29 mouse cellular contexts compared by ENCODE assay signal in genomic region chr4:123995815-123996214, GRCm38 (mm10).
DNase-seq lines count a peak whose midpoint lies in the region; ATAC-seq and TF ChIP-seq lines count a peak whose summit lies in the region.
"Had no signal": no experiment of that assay in that cellular context is flagged by ENCODE, and none has a peak within 500 bp of the region (broad histone marks: within the 10 kb centered on the region; RNA-seq: fewer than 3 reads in every experiment).

No protein-coding gene starts in this region.

- no peaks in the 10 kb centered on the region for H3K79me2 ChIP-seq in heart, adult 2 months (replicated peaks; ENCODE audit: control insufficient read depth, insufficient read depth, low read length)

- intact Hi-C loops in heart, adult 2 months (cut with DNase I) = no loop called here

- DNase-seq in lung, postnatal 0 days (ENCODE audit: low spot score) = peak; percentile 53
- DNase-seq in lung, postnatal 4 days = no peak
- DNase-seq in lung, postnatal 36 days = peak; percentile 40
- DNase-seq in splenic B cell, adult 2 months (ENCODE audit: low read depth, low spot score) = peak; percentile 5
- no peak for DNase-seq in heart, adult 2 months
- DNase-seq in cerebellum, adult 2 months = no peak
- no peak for DNase-seq in gastrocnemius, adult 8-10 months (ENCODE audit: low spot score in 2 of 2)
- DNase-seq: adrenal gland, adult 2 months; cerebellum, adult 18-20 months; cerebellum, postnatal 25 days; embryo, embryonic 11 days; gastrocnemius, postnatal 10 days; heart, adult 11 months; heart, postnatal 10 days; kidney, adult 18-20 months; kidney, postnatal 10 days; thymus, postnatal 25 days had no signal

- ATAC-seq in lung, postnatal 0 days = peak; percentile 53
- ATAC-seq: forebrain, embryonic 14.5 days; inflammation-experienced regulatory T-cells, adult 6 months; liver, embryonic 12.5 days; midbrain, embryonic 16.5 days; Patski had no signal

- TF ChIP-seq CTCF in lung, postnatal 0 days (IDR thresholded peaks at IDR 0.05) = no peak
- no peak for TF ChIP-seq CTCF in bone marrow macrophage, adult 2 months (IDR thresholded peaks at IDR 0.05; ENCODE audit: low read depth, low read length)
- no peak for TF ChIP-seq CTCF in heart, adult 2 months (IDR thresholded peaks at IDR 0.05)
- TF ChIP-seq CTCF in cerebellum, adult 2 months (IDR thresholded peaks at IDR 0.05; ENCODE audit: borderline replicate concordance, insufficient read depth, low read depth, low read length) = no peak

- H3K9me3 ChIP-seq in lung, postnatal 0 days (ENCODE audit: low read length) = no peaks in the 10 kb centered on the region
- H3K9me3 ChIP-seq: embryonic facial prominence, embryonic 15.5 days; hindbrain, embryonic 13.5 days; neural tube, embryonic 13.5 days had no signal

- no peaks in the 10 kb centered on the region for H3K36me3 ChIP-seq in lung, postnatal 0 days (ENCODE audit: insufficient read depth, low read length)
- no peaks in the 10 kb centered on the region for H3K36me3 ChIP-seq in splenic B cell, adult 2 months (ENCODE audit: control insufficient read depth, insufficient read depth, low read length, poor library complexity, severe bottlenecking)
- H3K36me3 ChIP-seq in heart, adult 2 months (ENCODE audit: control insufficient read depth, insufficient read depth, low read length) = no peaks in the 10 kb centered on the region
- H3K36me3 ChIP-seq: embryonic facial prominence, embryonic 15.5 days; heart, embryonic 12.5 days; hindbrain, embryonic 13.5 days; liver, embryonic 12.5 days; midbrain, embryonic 10.5 days; neural tube, embryonic 13.5 days had no signal

- H3K27ac ChIP-seq in lung, postnatal 0 days (ENCODE audit: low read length) = no peak overlapping the region
- H3K27ac ChIP-seq in bone marrow macrophage, adult 2 months (ENCODE audit: insufficient read depth, low read depth, low read length) = peak overlapping the region; percentile 6; the same call in 1 of the 2 replicates
- no peak overlapping the region for H3K27ac ChIP-seq in heart, adult 2 months
- H3K27ac ChIP-seq in cerebellum, adult 2 months (ENCODE audit: insufficient read depth, low read length) = no peak overlapping the region
- H3K27ac ChIP-seq: embryonic facial prominence, embryonic 15.5 days; hindbrain, embryonic 13.5 days; liver, embryonic 12.5 days; midbrain, embryonic 10.5 days; neural tube, embryonic 13.5 days had no signal

- no peak overlapping the region for H3K4me2 ChIP-seq in lung, postnatal 0 days (replicated peaks; ENCODE audit: low read depth, low read length)
- H3K4me2 ChIP-seq: embryonic facial prominence, embryonic 15.5 days; heart, embryonic 12.5 days; hindbrain, embryonic 13.5 days; liver, embryonic 12.5 days; neural tube, embryonic 13.5 days had no signal

- H3K4me1 ChIP-seq in lung, postnatal 0 days (ENCODE audit: insufficient read depth, low read depth, low read length) = no peaks in the 10 kb centered on the region
- peaks cover 10% of the 10 kb centered on the region for H3K4me1 ChIP-seq in bone marrow macrophage, adult 2 months (ENCODE audit: control insufficient read depth, insufficient read depth, low read length)
- H3K4me1 ChIP-seq in heart, adult 2 months (ENCODE audit: control insufficient read depth, insufficient read depth, low read length) = no peaks in the 10 kb centered on the region
- no peaks in the 10 kb centered on the region; the same call in 1 of the 2 replicates for H3K4me1 ChIP-seq in cerebellum, adult 2 months (ENCODE audit: control insufficient read depth, insufficient read depth, low read length)
- H3K4me1 ChIP-seq: liver, embryonic 12.5 days had no signal

- H3K27me3 ChIP-seq in lung, postnatal 0 days (replicated peaks; ENCODE audit: insufficient read depth, low read length) = peaks cover 11% of the 10 kb centered on the region
- H3K27me3 ChIP-seq in splenic B cell, adult 2 months (ENCODE audit: control insufficient read depth, insufficient read depth, low read length, poor library complexity, severe bottlenecking) = no peaks in the 10 kb centered on the region
- H3K27me3 ChIP-seq in heart, adult 2 months (ENCODE audit: control insufficient read depth, insufficient read depth, low read length) = 0 out of 2 replicates have a peak, but pooled peaks cover 1% of the 10 kb centered on the region
- no peaks in the 10 kb centered on the region; the same call in 1 of the 2 replicates for H3K27me3 ChIP-seq in cerebellum, adult 2 months (ENCODE audit: control insufficient read depth, insufficient read depth, low read length)

- no peak overlapping the region for H3K9ac ChIP-seq in lung, postnatal 0 days (replicated peaks; ENCODE audit: low read depth)
- no peak overlapping the region for H3K9ac ChIP-seq in heart, adult 2 months (ENCODE audit: low read depth, low read length)
- H3K9ac ChIP-seq: embryonic facial prominence, embryonic 15.5 days; heart, embryonic 12.5 days; hindbrain, embryonic 13.5 days; liver, embryonic 12.5 days; neural tube, embryonic 13.5 days had no signal

- no peak for TF ChIP-seq EP300 in lung, postnatal 0 days (IDR thresholded peaks at IDR 0.05)
- no peak for TF ChIP-seq EP300 in heart, adult 2 months (IDR thresholded peaks at IDR 0.05; ENCODE audit: insufficient read depth, low read depth, low read length)

- WGBS in lung, postnatal 0 days = 45% methylated on average over 8 of the region's 8 CpGs
- WGBS in heart, adult 2 months = 74% methylated on average over 8 of the region's 8 CpGs
- WGBS in cerebellum, adult 2 months = 84% methylated on average over 8 of the region's 8 CpGs

- no peak overlapping the region for H3K4me3 ChIP-seq in lung, postnatal 0 days (ENCODE audit: low read depth, low read length)
- H3K4me3 ChIP-seq in bone marrow macrophage, adult 2 months (ENCODE audit: insufficient read depth, low read length) = no peak overlapping the region
- no peak overlapping the region for H3K4me3 ChIP-seq in heart, adult 2 months
- no peak overlapping the region for H3K4me3 ChIP-seq in cerebellum, adult 2 months (replicated peaks; ENCODE audit: insufficient read depth, low read depth, low read length)
- H3K4me3 ChIP-seq: embryonic facial prominence, embryonic 15.5 days; heart, embryonic 12.5 days; hindbrain, embryonic 13.5 days; liver, embryonic 12.5 days; midbrain, embryonic 10.5 days; myocyte; neural tube, embryonic 13.5 days had no signal

- TF ChIP-seq POLR2A in bone marrow macrophage, adult 2 months (IDR thresholded peaks at IDR 0.05; ENCODE audit: borderline replicate concordance, low read depth, low read length) = no peak
- no peak for TF ChIP-seq POLR2A in heart, adult 2 months (IDR thresholded peaks at IDR 0.05; ENCODE audit: insufficient read depth, low read depth, low read length)
- TF ChIP-seq POLR2A in cerebellum, adult 2 months (IDR thresholded peaks at IDR 0.05; ENCODE audit: borderline replicate concordance, insufficient read depth, low read length) = no peak

Comparison
In these comparisons a context has a peak if more than half of its experiments do, and no peak if none do; other contexts are left out.
1. DNase-seq: peak in lung, postnatal 0 days (single experiment), lung, postnatal 36 days (single experiment) and splenic B cell, adult 2 months (single experiment); none in lung, postnatal 4 days (0 of 2), heart, adult 2 months (0 of 2), cerebellum, adult 2 months (0 of 2) and gastrocnemius, adult 8-10 months (0 of 2).